Mouse (Mus musculus) adrenal gland, postnatal 36 days (tissue): ENCODE results near the gene Ets1. TPM values are rescaled to one million over a fixed set of nuclear protein-coding genes. Genes with fewer than 3 reads are reported as not detected.
A peak's percentile ranks its signal among the peaks of the same experiment; 100 is the strongest.

Experiments
- DNase-seq, 2 experiments: peaks; one replicate each; pipeline ENCODE4 v3.0.0; 2021; ENCODE audit warnings: mixed read lengths in 1 of 2
- total RNA-seq, 2 experiments: library from RNA; stranded (reverse); gene quantifications; 2 replicates each; pipeline ENCODE4 v1.2.3; 2021

Gene Ets1
- total RNA-seq, 2 experiments from 2014 or later, result 28.6 to 36.8 TPM

- peak; percentile 47 to 57 for DNase-seq
These were observed 94.9 kb downstream of the Ets1 start for GRCm38 (mm10) chr9:32730656-32731590.

DNA sequence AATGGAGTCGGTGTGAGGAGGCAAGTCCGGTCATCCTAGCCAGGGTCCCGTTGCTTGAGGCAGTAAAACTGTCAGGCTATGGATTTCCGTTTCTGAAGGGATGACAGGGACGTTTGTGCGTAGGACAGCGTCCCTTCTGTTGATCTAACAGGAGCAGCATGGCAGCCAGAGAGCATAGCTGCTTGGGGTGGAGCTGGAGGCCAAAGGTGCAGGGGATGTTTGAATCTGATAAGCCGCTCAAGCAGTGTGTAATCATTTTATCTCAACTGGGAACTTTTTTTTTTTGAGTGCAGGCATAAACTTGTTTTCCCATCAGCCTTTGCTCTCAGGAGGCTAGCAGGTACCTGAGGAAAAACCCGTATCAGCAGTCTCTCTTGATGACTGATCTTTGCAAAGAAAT, 95.8 kb downstream of the Ets1 start:
- DNase-seq, result no peak

- no peak for DNase-seq
These were observed 99.0 kb downstream of the Ets1 start for GRCm38 (mm10) chr9:32735071-32735470.

DNA sequence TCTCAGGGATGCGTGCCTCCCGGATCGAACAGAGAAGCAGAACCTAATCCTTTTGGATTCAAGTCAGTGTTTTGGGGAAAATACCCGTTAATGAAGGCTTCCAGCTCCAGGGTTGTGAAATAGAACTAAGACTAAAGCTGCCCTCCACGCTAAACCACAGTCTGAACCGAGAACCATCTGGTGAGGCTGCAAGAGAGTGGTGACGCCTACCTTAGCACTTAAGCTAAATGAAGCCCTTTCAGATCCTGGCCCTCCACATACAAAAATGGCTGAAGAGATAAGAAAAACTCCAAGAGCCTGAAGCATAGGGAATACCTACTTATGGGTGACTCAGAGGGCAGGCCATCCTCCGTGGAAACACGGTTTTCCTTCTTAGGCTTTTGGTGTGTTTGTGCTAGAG, 100.0 kb downstream of the Ets1 start:
- no peak for DNase-seq

GRCm38 (mm10) chr9:32739988-32740387, 104.0 kb downstream of the Ets1 start:
- no peak for DNase-seq

DNA sequence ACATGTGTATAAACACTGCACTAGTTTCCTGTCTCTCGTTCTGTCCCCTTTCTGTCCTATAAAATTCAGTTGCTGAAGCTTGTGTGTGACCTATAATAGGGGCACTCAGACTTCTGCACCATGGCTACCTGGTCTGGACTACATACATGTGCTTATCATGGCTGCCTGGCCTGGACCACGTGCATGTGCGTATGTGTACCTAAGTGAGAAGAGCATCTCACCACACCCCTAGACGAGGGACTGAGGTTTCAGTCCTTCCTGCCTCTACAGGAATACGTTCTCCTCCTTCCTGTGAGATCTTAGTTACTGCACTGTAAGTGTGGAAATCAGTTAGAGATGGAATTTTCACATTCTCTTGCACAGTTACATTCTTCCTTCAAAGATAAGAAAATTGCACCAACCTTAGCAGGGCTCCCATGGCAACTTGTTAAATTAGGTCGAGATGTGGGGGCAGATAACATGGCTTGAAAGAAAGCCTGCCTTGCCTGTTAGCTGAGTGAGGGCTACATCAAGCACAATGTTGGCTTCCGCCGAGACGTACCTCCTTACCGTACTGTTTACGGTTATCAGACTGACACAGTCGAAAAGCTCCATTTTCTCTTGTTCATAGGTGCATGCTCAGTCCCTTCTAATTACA, 104.8 kb downstream of the Ets1 start:
- no peak for DNase-seq

DNA sequence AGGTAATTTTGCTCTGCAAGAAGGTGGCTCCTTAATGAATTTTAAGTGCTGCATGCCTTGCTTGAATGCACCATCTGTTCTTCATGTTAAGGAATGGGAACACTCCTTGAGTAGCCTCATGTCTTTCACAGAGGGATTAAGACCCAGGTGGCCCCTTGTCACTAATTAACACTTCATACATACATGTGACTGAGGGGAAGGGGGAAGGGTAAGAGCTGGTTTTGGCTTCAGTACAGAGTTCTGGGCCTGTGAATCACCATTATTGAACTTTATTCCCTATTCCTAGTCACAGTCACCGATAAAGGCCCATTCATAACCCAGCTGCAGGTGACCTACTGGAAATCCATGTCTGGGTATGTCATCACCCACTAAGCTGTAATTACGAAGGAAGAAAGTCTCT, 105.7 kb downstream of the Ets1 start:
- DNase-seq, result no peak

DNA sequence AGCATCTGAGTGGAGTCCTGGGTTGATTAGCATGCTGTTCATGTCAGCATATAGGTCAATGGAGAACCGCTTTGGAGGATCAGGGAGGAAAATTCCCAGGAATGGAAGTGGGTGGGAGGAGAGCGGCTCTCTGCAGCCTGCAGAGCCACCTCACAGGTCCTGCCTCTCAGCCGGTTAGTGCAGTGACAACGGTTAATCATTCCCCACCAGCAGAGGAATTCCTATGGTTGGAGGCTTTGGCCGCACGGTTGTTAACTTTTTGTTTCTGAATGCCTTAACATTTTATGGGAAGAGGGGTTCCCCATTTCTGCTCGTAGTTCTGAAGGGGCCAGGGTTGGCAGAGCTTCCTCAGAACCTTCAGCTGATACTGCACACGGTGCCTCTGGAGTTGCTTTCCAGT, 107.1 kb downstream of the Ets1 start:
- DNase-seq, result no peak

DNA sequence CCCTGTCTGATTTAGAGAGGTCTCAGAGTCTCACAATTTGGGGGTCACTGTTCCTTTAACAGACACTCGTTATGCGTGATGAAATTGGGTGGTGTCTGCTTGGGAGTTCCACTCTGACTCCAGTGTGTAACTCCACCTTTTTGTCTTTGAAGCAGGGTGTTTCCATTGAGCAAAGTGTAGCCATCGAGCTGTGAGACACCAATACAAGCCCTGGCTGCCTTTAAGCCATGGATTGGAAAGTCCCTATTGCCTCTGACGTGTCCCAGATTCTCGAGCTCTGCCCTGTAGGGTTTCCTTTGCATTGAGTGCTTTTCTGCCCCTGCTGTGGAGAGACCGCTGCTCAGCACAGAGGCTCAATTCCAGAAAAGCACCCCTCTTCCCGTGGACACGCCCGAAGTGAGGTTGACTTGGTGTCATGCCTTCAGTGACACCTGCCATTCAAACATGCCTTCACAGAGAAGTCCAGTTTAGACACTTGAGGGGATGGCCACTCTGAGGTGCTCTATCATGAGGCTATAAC, 107.7 kb downstream of the Ets1 start:
- no peak for DNase-seq

- DNase-seq, result no peak
These were observed 108.3 kb downstream of the Ets1 start for GRCm38 (mm10) chr9:32744288-32744687.

DNA sequence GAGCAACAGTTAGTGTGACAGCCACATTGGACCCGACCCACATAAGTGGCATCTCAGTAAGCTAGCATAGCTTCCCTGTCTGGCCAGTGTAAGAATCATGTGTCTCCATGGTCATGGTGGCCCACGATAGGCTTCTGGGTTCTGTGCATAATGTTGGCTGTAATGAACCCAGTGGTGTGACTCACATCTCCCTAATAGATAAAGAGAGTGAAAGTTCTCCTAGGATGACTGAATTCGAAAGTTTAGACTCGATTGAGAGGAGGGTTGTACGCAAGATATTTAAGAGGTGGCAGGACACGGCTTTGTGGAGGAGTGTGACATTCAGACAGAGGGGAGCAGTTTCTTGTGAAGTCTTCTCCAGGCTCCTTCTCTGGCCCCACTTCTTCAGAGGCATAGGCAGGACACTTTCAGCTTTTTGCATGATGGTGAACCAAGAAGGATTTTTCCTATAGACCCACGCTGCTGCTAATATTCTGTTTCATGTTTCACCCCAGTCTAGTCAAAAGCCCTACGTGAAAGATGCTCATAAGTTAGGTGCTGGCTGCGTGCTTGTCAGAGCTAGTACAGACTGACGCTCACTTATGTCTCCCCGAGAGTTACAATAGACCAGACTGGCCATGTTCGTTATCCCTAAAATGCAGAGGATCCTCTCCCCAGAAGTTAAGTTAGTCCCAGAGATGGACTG, 109.2 kb downstream of the Ets1 start:
- no peak for DNase-seq

DNA sequence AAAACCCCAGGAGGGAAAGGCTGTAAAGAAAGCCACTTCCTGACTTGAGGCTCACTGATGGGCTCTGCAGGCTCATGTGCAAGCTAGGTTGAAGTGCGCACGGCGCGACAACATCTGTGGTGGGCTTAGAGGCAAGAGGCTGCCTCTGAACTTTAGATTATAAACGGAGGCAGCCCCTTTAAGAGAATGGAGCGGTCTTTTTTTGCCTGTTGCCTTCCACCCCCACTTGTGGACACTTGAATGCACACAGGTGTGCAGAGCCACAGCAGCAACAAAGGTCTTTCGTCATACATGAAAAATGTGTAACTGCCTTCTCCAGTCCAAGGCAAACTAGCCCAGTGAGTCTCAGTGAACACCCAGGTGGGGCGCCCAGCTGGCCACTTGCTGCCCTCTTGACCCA, 110.0 kb downstream of the Ets1 start:
- DNase-seq, result no peak

DNA sequence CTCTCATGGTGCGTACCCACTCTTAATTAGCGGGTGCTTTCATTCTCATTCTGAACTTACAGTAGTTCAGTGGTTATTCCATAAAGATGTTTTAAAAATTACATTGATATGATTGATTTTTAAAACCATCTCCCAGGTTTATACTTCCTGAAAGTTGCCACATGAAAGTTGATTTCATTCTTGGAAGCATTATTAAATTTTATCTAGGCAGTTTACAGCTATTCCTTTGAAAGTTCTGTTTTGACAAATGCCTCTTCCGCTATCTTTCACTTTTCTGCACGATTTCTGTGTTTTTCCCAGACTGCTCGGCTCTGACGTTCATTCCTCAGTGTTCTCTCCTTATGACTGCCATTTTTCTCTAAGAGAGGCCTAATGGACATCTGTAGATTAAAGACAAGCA, 110.6 kb downstream of the Ets1 start:
- DNase-seq, result no peak

DNA sequence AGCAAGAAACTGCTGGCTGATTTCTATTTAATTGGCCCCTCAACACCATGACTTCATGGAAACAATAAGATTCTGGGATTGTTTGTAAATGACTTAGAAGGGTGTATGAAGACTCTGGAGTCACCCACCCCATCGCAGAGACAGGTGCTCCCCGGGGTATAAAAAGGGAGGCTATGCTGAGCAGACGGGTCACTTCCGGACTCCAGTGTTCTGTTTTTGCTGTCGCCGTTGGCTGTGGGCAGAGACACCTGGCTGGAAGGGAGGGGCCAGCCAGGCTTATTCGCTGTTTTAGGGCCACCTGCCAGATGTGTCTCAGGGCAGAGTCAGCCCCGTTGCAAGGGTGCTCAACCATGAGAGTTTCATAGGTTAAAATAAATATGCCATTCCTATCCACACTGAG, 111.6 kb downstream of the Ets1 start:
- no peak for DNase-seq

DNA sequence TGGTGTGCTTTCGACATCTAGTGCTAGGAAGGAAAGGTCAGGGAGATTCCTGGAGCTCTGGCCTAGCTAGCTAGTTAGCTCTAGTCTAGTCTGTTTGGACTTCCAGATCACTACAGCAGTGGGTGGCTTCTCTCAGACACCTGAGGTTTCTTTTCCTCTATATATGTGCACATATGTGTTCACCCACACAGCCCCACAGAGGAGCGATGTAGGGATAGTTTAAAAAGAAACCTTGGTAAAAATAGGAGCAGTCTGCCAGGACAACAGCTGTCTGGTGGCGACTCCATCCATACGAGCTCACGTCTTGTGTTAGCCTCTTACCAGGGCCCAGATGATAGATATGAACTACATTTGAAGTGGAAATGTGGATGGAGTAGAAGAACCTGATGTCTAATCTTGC, 112.5 kb downstream of the Ets1 start:
- DNase-seq, result no peak

GRCm38 (mm10) chr9:32749721-32750480, 113.9 kb downstream of the Ets1 start:
- no peak for DNase-seq

GRCm38 (mm10) chr9:32752602-32753001, 116.6 kb downstream of the Ets1 start:
- no peak for DNase-seq

DNA sequence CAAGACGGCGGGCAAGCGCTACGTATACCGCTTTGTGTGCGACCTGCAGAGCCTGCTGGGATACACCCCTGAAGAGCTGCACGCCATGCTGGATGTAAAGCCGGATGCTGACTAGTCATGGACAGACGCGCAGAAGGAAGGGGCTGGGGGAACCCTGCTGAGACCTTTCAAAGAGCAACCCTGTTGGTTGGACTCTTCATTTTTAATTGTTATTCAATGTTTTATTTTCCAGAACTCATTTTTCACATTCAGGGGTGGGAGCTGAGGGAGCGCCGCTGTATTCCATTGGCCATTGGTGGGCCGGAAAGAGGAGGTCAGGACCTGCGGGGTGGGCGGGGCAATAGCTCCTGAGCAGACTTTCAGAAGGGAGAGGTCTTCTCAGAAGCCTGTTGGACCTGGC, 118.3 kb downstream of the Ets1 start:
- no peak for DNase-seq

DNA sequence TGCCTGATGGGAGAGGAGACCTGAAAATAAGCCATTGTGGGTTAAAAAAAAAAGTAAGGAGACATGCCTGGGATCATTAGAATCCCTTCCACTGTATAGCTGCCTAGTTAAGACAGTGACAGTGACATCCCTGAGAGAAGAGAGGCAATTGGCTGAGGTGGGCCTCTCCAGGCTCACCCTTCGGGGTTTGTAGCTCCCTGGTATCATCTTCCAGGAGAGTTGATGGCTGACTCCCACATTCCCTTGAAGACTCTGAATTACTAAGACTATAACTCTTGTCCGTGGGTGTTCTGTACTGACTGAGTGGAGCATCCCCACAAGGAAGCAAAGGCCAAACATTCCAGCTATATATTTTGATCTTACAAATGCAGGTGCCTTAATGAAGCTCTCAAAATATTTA, 120.0 kb downstream of the Ets1 start:
- DNase-seq, result no peak

DNA sequence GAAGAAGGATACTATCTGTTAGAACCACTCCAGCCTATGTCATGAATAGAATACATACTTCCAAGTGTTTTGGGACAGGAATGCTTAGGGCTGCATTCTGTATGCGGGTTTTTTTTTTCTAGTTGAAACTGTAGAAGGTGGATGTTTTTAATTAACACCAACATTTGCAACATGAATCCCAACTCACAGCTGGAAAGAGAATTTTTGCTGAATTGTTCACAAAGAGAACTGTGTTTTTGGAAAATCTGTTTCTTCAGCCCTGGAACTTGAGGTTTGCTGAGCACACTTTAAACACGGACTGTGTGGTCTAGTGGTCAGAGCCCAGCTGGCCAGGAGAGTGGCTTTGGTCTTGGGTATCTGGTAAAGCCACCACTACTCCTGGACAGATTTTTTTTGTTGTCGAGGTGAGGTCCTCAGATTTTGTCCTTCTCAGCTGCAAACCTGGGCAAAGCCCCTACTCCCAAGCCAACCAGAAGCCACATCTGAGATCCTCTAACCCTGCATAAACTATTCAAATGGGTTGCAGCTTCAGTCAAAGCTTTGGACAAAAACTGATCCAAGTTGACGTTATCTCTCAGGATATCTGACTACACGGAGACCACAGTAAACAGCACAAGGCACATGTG, 122.4 kb downstream of the Ets1 start:
- DNase-seq, result no peak

DNA sequence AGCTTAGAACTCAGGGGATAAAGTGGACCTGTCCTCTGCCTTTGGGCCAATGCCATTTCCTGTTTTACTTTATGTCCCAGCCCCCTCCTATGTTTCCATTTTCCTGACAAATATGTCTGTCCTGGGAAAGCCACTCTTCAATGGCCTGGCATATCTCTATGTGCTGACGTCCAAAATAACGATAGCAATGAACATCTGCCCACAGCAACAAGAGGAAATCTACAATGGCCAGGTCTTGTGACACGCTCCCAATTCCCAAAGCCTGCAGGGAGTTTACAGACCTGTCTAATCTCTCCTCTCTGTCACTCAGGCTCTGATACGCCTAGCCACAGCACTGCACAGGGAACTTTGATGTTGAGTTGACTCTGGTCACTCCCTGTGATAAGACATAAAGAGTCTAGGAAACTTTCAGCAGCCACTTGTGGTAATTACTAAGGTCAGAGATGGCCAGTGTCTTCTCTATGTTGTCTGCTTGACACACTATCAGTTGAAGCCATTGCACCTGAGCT, 124.7 kb downstream of the Ets1 start:
- DNase-seq, result no peak
